Mouse (Mus musculus) kidney, adult 9 months (tissue): ENCODE data around the gene Crat.

Experiments used
- DNase-seq: peaks from one replicate; pipeline ENCODE4 v3.0.0; 2022

Crat gene

DNA sequence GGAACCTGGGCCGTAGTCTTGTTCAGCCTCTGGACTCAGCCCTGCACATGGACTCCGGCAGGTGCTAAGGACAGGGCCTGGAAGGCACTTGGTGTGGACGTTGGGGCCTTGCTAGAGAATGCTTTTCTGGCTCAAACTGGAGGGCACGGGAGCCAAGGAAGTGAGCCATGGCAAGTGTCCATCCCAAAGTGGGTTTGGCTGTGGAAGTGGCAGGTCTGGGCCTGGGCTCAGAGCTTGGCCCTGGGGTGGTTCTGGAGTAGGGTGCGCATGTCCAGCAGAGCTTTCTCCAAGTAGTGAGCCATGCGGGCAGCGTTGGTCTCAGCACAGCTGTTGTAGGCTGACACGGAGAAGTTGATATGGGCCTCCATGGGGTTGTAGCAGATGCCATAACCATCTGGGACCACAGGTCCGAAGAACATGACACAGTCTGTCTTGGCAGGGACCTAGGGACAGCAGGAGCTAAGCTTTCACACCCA lies 13.2 kb downstream of the Crat start:
- DNase-seq = no peak

DNA sequence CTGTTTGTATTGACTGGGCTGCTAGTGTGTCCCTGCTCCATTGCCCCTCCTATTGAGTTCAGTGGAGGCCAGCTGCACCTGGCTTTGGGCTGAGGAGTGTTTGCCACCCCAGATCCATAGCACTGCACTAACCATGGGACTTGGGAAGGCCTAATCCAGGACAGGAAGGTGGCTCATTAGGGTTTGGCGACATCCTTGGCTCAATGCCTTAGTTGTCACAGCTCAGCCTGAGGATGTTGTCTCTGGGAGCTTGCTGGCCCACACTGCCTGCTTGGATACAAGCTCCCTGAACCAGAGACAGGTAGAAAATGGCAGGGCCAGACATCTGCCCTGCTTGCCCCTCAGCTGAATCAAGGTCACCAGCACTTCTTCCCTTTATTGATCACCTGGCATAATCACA lies 14.0 kb downstream of the Crat start:
- DNase-seq = no peak

DNA sequence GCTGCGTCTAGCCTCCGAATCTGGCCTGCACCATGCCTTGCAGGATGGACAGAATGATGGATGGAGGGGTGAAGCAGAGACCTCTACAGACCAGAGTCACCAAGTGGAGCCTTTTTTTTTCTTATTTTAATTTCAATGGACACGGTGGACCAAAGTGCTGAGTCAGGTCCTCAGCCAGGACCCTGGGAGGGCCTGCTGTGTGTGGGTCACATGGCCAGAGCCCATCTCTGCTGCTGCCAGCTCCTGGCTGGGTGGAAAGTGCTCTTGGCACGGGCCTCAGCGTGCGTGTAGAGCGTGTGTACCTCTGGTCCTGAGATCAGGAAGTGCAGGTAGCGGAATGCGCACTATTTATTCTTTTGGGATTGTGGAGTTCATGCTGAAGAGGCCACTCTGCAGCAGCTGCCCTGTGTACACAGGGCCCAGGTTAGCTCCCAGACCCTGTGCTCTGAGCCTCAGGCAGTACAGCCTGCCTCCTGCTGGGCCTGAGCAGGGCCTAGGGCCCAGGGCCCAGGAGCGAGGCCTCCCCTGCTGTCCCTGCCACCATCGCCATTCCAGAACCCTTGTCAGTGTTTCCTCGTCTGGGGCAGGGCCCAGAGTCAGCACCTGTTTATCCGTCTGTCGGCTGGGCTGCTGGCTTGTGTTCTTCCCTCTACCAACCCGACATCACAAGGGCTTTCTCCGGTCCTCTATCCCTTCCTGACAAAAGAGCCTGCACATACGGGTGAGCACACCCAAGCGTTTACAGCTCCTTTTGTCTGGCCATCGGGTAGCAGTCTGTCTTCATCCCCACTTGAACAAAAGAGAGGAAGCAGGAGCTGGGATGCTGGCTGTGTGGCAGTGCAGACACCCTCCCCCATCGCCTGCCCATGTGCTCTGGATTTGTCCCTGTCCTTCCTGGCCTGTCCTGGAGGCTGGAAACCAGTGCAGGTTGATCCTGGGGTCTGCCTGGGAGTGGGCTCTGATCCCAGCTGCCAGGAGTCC lies 16.1 kb downstream of the Crat start:
- DNase-seq = no peak

DNA sequence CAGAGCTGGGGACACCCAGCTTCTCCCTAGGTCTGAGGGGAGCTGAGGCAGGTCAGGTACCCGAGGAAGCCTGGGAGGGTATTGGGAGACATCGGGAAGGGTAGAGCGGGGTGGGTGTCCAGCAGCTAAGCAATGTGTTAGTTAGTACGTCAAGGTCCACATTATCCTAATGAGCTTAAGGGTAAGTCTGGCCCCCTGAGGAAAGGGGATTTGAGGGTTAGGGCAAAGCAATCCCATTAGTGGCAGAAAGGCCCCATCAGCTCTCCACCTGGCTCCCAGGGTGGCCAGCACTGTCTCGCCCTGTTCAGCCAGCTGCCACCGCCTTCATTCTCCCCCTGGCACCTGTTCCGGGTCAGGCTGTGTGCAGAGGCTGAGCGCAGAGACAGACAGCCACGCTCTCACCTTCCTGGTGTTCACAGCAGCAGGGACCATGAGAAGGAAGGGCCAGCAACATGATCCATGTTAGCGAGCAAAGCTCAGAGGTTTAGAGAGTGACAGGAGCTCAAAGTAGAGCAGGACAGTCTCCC lies 17.6 kb downstream of the Crat start:
- DNase-seq = no peak

DNA sequence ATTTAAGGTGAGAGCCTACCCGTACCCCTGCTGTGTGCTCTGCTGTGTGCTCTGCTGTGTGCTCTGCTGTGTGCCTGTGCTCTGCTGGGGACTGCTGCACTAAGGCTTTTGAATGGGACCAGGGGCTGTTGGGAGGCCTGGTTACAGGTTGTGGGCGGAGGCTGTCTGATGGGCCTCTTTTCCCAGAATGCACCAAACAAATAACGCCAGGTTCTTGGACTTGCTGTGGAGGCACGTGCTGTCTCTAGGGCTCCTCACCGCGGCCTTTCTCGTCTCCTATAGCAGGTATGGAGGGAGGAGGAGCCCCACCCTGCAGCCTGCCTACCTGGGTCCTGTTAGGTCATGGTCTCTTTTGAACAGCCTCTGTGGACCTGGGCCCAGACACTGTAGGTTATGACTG lies 19.4 kb downstream of the Crat start:
- DNase-seq = no peak

- no peak for DNase-seq
Observed at GRCm38 (mm10) chr2:30395757-30396156, 19.9 kb downstream of the Crat start.

DNA sequence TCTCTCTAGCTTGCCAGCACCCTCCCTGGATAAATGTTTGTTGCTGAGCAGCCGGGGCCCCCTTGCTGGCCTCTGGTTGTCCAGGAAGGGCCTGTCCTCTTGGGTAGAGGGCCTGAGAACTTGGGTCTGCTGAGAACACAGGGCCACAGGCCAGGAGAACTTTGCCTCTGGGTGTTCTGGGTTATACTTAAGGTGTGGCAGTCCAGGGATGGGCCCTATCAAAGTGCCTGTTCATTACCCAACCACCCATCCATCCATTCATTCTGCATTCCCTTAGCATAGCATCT lies 22.3 kb downstream of the Crat start:
- peak; percentile 51 for DNase-seq

DNA sequence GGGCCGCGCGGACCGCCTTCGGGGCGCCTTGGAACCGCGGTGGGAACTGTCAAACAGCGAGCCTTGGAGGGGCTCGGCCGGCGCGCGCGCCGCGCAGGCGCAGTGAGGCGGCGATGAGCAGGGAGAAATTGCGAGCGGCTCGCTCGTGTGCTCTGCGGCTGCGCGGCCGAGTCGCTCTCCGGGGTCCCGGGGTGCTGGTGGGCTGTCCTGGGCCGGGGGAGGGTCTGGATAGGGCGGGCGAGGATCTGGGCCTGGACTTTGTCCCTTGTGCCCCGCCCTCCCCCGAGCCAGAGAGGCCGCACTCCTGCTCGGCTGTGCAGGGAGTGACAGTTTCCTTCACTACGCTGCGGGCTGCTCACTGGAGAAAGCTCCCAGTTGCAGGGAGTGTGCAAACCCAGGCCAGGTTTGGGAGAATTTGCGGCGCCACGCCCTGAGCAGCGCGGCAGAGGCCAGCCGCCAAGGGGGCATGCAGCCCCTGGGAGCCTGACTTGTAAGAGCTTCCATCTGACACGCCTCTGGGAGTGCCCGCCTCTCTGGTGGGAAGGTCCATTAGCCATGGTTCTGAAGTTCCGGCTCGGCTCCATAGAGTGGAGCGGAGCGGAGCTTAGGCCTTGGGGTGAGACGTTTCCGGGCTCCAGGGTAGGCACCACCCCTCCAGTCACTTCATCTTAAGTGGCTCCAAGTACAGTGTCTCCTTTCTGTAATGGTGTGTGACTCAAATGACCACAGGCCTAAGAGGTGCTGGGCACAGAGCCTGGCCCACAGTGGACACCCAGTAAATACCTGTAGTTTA lies 22.8 kb downstream of the Crat start:
- peak; percentile 88 for DNase-seq

- DNase-seq = peak; percentile 99
Observed at GRCm38 (mm10) chr2:30392114-30392576, 23.5 kb downstream of the Crat start, which contains the start of gene Dolpp1. Gene Dolpp1, plus strand, starts transcription at chr2:30392254.

DNA sequence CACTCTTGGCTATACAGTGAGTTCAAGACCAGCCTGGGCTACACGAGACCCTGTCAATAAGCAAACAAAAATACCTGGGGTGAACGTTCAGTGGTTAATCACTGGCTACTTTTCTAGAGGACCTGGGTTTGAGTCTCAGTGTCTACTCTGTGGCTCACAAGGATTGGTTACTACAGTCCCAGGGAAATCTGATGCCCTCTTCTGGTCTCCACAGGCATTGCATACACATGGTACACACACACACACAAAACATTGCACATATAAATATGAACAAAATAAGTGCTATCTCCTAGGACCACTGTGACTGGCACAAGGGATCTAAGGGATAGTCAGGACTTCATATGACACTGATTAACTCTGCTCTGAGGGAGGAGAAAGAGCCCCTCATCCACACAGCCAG lies 26.6 kb downstream of the Crat start:
- no peak for DNase-seq

GRCm38 (mm10) chr2:30386913-30387312 lies 28.7 kb downstream of the Crat start:
- no peak for DNase-seq

- no peak for DNase-seq
Observed at GRCm38 (mm10) chr2:30385591-30385990, 30.0 kb downstream of the Crat start.

GRCm38 (mm10) chr2:30384814-30385213 lies 30.8 kb downstream of the Crat start:
- no peak for DNase-seq

DNA sequence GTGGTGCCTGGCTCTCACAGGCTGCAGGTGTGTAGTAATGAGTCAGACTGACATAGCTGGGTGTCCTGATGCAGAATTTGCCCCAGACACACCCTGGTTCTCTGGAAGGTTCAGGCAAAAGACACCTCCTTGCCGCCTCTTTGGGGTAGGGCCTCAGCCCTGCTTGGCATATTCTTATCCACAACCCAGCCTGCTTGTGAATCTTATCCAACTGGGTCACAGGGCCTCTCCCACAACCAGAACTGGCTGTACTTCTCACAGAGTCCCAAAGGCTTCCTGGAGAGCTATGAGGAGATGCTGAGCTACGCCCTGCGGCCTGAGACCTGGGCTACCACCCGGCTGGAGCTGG lies 34.3 kb downstream of the Crat start:
- DNase-seq = no peak

DNA sequence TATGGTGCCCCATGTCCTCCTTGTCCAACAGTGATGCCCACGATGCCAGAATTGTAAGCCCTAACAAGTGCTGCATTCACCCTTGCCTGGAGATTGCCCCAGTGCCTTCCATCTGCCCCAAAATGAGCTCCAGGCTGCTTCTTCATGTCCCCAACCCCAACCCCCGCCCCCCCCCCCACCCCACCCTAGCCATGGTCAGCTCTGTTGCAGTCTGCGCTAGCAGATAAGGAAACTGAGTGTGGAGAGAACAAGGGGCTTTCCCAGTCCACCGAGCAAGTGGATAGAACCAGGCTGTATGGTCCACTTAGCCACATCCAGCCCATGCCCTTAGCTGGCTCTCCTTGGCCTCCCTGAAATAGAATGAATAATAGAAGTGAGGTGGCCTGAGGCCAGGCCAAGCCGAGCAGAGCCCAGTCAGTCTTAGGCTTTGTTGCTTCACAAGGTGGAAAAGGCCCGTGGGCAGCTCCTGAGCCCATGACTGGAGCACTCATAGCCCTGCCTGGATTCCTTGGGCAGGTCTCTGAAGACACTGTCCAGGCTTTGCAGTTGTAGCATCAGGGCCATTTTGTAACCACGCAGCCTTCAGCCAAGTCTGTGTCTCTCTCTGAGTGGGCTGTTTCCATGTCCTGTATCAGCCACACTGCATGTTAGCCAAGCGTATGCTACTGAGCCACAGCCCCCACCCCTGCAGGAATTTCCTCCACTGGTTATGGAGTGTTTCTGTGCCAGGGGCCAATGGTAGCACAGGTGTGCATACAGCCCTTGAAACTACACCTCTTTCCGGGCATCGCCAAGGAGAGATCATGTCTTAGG lies 34.8 kb downstream of the Crat start:
- no peak for DNase-seq

DNA sequence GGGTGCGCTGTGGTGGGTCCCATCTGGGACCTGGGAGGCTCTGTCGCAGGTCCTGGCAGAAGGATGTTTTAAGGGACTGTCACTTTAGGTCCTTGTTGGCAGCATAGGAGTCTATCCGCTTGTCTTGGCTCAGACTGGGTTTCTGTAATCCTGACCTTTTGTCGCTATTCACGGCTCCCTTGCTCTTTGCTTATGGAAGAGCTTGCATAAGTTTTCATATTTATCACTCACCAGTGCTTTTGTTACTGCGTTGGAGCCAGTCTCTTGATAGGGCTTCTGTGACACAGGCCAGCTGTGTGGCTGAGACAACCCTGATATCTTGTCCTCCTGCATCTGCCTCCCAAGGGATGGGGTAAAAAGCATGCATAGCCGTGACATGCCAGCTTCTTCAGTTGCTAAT lies 36.3 kb downstream of the Crat start:
- DNase-seq = no peak

DNA sequence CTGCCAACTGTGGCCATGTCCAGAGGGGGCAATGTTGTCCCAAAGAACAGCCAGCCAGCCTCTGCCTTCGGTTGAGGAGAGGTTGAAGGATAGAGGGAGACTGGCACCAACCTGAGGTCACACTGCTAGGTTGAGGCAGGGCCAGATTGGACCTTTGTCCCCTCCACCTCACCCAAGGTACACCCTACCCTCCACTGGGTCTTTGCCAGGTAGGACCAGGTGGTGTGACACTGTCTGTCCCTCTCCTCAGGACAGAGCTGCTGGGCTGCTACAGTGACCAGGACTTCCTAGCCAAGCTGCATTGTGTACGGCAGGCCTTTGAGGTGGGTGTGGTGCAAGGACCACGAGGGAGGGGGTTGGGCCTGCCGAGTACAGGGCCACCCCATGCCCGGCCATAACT lies 37.9 kb downstream of the Crat start:
- DNase-seq = no peak

GRCm38 (mm10) chr2:30375893-30376292 lies 39.7 kb downstream of the Crat start:
- no peak for DNase-seq

DNA sequence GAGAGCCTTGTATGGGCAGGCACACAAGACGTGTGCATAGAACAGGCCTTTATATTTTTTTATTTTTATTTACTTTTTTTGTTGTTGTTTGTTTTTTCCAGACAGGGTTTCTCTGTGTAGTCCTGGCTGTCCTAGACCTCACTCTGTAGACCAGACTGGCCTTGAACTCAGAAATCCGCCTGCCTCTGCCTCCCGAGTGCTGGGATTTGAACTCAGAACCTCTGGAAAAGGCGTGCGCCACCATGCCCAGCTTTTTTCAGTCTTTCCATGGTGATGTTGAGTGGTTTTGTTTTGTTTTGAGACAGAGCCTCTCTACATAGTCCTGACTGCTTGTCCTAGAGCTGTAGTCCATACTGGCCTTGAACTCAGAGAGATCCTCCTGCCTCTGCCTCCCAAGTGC lies 42.9 kb downstream of the Crat start:
- no peak for DNase-seq

DNA sequence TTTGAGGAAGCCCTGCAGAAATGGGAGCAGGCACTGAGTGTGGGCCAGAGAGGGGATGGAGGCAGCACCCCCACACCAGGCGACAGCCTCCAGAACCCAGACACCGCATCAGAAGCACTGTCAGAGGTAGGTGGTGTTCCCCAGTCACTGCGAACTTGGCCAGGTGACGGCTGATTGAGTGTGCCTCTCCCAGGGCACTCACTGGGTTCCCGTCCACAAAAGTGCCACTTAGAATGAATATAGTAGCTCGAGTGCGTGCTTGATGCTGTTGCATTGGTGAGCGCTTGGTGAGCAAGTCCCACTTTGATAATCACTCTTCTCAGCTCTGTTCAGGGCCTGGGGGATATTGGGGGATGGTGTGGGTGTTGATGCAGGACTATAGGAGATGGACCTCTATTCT lies 44.1 kb downstream of the Crat start:
- no peak for DNase-seq

GRCm38 (mm10) chr2:30366203-30366602 lies 49.4 kb downstream of the Crat start:
- DNase-seq = no peak

- DNase-seq = peak; percentile 39
Observed at GRCm38 (mm10) chr2:30365281-30366069, 50.1 kb downstream of the Crat start.
